Mouse (Mus musculus) liver, embryonic 14.5 days (tissue): ENCODE data around the gene Lamc1.

Source experiments
- CTCF ChIP-seq: IDR thresholded peaks from 2 replicates; pipeline ENCODE4 v1.5.1; 2016; ENCODE audit warnings: antibody characterized with exemption, low read depth, control low read depth
- EP300 ChIP-seq: IDR thresholded peaks from 2 replicates; pipeline ENCODE4 v1.6.1; 2016; ENCODE audit warnings: antibody characterized with exemption, low read depth

GRCm38 (mm10) chr1:153345002-153345401 is 12.4 kb upstream of the Lamc1 start:
- TF ChIP-seq EP300 (no peak), CTCF (no peak)
